Mouse (Mus musculus) testis, adult 2 months (tissue): ENCODE data around the gene Cga.

Source experiments
- CTCF ChIP-seq: fragments of 200-500 bp; IDR thresholded peaks from 2 replicates; pipeline ENCODE4 v1.5.1; 2012; ENCODE audit warnings: low read depth, mild to moderate bottlenecking, inconsistent platforms, low read length, moderate library complexity; ENCODE audit not compliant: control insufficient read depth, insufficient read depth, insufficient replicate concordance
- POLR2A ChIP-seq: fragments of 200-500 bp; IDR thresholded peaks from 2 replicates; pipeline ENCODE4 v1.6.1; 2012; ENCODE audit warnings: low read depth, mild to moderate bottlenecking, inconsistent platforms, low read length, moderate library complexity; ENCODE audit not compliant: control insufficient read depth

DNA sequence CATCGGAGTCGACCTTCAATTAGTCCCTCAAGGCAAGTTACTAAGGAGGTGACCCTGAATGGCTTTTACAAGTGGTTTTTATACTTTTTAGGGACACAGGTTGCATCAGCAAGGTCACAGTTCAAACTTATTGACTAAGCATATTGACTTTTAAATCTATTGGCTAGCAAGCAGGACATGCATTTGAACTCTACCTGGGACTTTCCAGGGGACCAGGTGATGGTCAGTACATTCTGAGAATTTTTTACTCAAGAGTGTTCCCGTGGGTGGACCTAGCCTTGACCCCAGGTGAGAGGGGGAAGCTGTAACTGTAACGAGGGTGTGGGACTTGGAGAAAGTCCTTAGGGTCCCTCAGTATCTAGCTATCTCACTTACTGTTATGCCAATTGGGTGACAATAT, 7.6 kb downstream of the Cga start:
- no peak for TF ChIP-seq CTCF
- TF ChIP-seq POLR2A = no peak
